ENCODE assay signal across 1 mouse cellular context in the genomic region with DNA sequence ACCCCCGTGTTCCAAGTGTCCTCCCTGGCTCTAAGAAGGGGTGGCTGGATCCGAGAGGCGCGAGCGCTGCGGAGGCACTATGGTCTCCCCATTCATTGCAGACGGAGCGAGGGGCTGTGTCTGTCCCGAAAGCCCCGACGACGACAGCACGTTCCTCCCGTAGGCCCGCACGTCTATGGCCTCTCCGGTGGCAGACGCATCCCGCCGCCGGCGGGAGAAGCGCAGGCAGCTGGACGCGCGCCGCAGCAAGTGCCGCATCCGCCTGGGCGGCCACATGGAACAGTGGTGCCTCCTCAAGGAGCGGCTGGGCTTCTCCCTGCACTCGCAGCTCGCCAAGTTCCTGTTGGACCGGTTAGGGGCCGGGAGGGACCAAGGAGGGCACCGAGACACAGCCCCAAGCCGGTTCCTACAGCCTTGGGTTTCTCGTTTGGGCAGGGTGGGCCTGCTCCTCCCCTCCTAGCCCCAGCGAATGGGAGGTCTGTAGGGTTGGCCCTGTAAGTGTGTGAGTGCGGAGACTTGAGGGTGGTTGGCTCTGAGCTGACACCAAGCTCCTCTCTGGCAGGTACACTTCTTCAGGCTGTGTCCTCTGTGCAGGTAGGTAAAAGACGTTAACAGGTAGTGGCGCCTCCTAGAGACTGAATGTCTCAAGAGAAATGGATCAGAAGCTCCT.
TF ChIP-seq lines count a peak whose summit lies in the region.

No protein-coding gene starts in this region.

TF ChIP-seq in MEL, 35 proteins besides CTCF, POLR2A, EP300 and RAD21 (continued from another document):
- TF ChIP-seq POLR2AphosphoS2 (IDR thresholded peaks at IDR 0.05; ENCODE audit: low read length) = peak; percentile 26; the same call in 1 of the 2 replicates
- peak; percentile 8; the same call in 1 of the 2 replicates for TF ChIP-seq ZC3H11A (IDR thresholded peaks at IDR 0.05; ENCODE audit: low read depth, low read length)
- TF ChIP-seq MXI1 (IDR thresholded peaks at IDR 0.05; ENCODE audit: low read depth, low read length) = no peak
